Mouse (Mus musculus) cortical plate, adult 2 months (tissue): ENCODE results near the gene Sycp2l. TPM values are rescaled to one million over a fixed set of nuclear protein-coding genes. Genes with fewer than 3 reads are reported as not detected.

Source experiments
- H3K27ac ChIP-seq: fragments of 200-500 bp; 2 replicates; pipeline ENCODE4 v1.5.1; 2012; ENCODE audit warnings: low read length, control low read depth, inconsistent platforms; ENCODE audit not compliant: insufficient read depth
- H3K4me1 ChIP-seq: fragments of 200-500 bp; 2 replicates; pipeline ENCODE4 v1.6.1; 2011; ENCODE audit warnings: low read length; ENCODE audit not compliant: control insufficient read depth, insufficient read depth
- H3K4me3 ChIP-seq: fragments of 200-500 bp; 2 replicates; pipeline ENCODE4 v1.5.1; 2011; ENCODE audit warnings: mild to moderate bottlenecking, low read length, control low read depth; ENCODE audit not compliant: insufficient read depth
- CTCF ChIP-seq: fragments of 200-500 bp; IDR thresholded peaks from 2 replicates; pipeline ENCODE4 v1.5.1; 2011; ENCODE audit warnings: mild to moderate bottlenecking, control low read depth, low read length; ENCODE audit not compliant: insufficient read depth; ENCODE audit errors: extremely low read depth
- POLR2A ChIP-seq: fragments of 200-500 bp; IDR thresholded peaks from 2 replicates; pipeline ENCODE4 v1.6.1; 2011; ENCODE audit warnings: mild to moderate bottlenecking, low read length, control low read depth; ENCODE audit not compliant: insufficient read depth; ENCODE audit errors: extremely low read depth
- polyA plus RNA-seq: library from polyadenylated mRNA; depleted of rRNA; stranded (reverse); fragments of >200 nt; gene quantifications from 2 replicates; pipeline ENCODE4 v1.2.3, GENCODE M21; 2012; rRNA removed

Gene Sycp2l
- polyA plus RNA-seq, 1 experiment = 0.54 TPM

DNA sequence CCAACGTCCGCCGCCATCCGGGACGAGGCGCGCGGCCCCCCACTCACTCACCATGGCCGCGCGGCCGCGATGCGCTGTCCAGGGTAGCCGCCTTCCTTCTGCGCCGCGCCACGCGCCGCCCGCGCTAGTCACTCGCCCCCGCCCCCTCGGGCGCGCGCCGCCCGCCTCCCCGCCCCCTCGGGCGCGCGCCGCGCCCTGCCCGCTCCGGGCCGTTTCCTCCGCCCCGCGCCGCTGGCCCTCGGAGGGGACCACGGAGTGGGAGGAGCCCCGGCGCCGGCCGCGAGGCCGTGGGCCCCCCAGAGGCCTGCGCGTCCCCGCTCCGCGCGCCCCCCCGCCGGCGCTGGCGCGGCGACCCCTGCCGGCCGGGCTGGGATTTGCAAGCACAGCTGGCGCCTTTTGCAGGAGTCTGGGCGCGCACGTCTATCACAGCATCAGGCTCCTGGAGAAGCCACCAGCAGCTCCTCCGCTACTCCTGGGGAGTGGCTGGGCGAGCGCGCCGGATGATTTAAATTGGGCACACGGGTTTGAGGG lies 106.3 kb downstream of the Sycp2l start, which contains the start of gene Elovl2:
Gene Elovl2 (minus strand): TSS at position 102 of the 531 bp plus-strand sequence.
- no peaks in the 10 kb centered on the region; the same call in 1 of the 2 replicates for H3K4me1 ChIP-seq
- H3K4me3 ChIP-seq = peak within 1 kb of the TSS; percentile 49
- H3K27ac ChIP-seq = no peak within 1 kb of the TSS
- peak; percentile 22; the same call in 1 of the 2 replicates for TF ChIP-seq CTCF
- 0 out of 2 replicates have a peak, but pooled peaks have one; percentile 16 for TF ChIP-seq POLR2A

Other genes with a start within 250 kb of the Sycp2l start
- gene Pak1ip1, start 113.3 kb upstream of the Sycp2l start, polyA plus RNA-seq = 49.9 and 50.7 TPM in 2 replicates
- gene Tmem14c, start 98.0 kb upstream of the Sycp2l start, polyA plus RNA-seq = 67.3 and 69.6 TPM in 2 replicates
- gene Mak, start 34.6 kb upstream of the Sycp2l start, polyA plus RNA-seq = 3.3 and 4.1 TPM in 2 replicates
- not detected in 2 replicates for gene Gcm2, start 3.3 kb upstream of the Sycp2l start, polyA plus RNA-seq
- gene Elovl2, start 106.1 kb downstream of the Sycp2l start, polyA plus RNA-seq = 11.9 and 12.6 TPM in 2 replicates
- 121 and 125 TPM in 2 replicates for gene Smim13, start 135.5 kb downstream of the Sycp2l start, polyA plus RNA-seq
- not detected in 2 replicates for gene Gm17364, start 159.7 kb downstream of the Sycp2l start, polyA plus RNA-seq